Mouse (Mus musculus): ENCODE data around the gene Smo.

DNA sequence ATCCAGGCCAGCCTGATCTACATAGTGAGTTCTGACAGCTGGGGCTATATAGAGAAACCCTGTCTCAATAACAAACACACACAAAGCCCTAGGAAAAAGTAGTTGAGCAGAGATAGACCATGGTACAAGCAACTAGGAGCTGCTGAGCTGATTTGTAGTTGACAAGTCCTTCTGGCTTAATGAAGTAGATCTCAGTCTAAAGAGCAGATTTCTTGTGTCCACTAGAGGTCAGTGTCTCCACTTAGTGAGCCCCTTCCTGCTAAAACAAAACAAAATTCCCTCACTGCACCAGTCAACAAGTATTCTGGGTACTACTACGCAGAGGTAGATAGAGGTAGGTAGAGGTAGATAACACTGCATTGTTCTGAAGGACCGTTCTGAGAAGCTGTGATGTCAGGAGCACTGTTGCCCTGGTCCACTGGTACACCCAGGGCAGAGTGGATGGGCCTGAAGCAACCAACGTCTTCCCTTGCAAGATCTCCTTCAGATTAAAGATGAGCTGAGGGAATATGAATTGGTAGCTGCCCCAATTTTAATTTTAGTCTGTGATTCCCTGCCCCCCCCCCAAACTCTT lies 23.2 kb upstream of the Smo start:
- peak; percentile 34 for TF ChIP-seq CTCF (IDR thresholded peaks at IDR 0.05; ENCODE audit: control insufficient read depth, insufficient read depth, low read length)
- TF ChIP-seq POLR2A (IDR thresholded peaks at IDR 0.05; ENCODE audit: borderline replicate concordance, control insufficient read depth, low read depth, low read length) = no peak

Data from bone marrow, adult 2 months (tissue).